Mouse (Mus musculus): Measurements from ENCODE around the gene Olfr545.

DNA sequence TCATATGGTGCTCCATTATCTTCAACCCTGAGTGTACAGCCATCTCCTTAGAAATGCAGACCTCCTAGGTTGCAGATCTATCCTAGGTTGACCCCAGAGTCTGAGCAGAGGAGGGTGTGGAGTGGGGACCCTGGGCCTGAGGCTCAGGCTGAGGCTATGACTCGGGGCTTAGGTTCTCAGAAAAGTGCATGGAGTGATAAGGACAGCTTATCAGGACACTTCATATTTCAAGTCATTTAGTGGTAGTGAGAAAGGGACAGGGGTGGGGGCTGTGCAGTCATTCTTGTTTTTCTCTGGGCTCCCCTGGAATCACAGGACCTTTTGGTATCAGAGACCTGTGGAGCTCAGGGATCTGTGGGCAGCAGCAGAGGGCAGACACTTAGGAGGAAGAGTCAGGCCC is 13.3 kb downstream of the Olfr545 start:
- TF ChIP-seq CTCF (IDR thresholded peaks at IDR 0.05; ENCODE audit: extremely low read depth, insufficient read length, insufficient replicate concordance, low read depth, low read length) (no peak), POLR2A (IDR thresholded peaks at IDR 0.05; ENCODE audit: low read depth, low read length) (no peak)

Data from small intestine, adult 2 months (tissue).